Mouse (Mus musculus) thymus, postnatal 25 days (tissue): ENCODE data around the gene Ago1.

Experiments
- DNase-seq: peaks from one replicate; pipeline ENCODE4 v3.0.0; 2022

Gene Ago1

DNA sequence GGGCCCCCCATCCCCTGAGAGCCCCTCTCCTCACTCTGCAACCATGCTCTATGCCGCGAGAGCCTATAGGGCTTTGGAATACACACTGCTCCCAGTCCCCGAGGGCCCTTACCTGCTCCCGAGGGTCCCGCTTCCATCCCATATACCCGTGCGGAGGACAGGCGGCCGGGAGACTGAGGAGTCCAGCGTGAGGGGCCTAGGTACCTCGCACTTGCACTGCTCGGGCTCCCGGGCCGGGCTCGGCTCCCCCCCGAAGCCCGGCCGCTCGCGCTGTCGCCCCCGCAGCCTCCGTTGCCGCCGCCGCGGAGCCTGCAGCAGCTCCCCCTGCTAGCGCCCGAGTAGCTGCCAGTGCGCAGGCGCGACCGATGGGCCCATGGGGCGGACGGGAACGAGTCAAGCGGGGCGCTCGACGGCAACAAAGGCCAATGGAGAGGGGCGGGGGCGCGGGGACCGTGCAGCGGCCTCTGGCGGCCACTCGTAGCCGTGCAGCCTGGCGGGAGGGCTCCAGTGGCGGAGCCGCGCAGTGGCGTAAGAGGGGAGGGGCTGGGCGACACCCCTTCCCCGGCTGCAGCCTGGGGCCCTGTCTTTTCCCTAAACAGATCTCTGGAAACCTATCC is at the start of gene Ago1:
Ago1 (minus strand) TSS at position 299 of the 617 bp plus-strand sequence.
- DNase-seq = peak; percentile 98

DNA sequence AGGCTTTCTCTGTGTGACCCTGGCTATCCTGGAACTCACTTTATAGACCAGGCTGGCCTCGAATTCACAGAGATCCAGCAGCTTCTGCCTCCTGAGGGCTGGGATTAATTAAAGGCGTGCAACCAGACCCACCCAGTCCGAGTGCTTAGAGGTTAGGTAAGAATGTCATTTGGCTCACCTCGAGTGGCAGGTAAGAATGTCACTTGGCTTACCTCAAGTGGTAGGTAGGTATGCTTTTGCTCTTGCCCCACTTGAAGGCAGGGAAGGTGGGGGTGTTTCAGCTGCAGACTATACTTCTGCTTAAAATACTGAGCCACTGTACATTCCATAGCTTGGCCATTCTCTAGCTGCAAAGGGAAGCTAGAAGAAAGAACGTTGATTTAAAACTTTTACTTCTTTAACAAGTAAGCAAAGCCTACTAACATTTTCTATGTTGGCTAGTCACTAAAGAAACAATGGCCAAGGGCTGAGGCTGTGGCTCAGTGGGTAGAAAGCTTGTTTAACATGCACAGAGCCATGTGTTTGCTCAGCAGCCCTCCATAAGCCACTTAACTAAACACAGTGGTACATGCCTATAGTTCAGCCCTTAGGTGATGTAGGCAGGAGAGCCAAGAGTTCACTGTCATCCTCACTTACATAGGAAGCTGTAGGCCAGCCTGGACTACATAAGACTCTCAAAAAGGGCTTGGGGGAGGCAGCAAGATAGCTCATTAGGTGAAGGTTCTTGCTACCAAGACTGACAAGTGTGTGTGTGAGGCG is 44.1 kb upstream of the Ago1 start:
- DNase-seq = no peak

DNA sequence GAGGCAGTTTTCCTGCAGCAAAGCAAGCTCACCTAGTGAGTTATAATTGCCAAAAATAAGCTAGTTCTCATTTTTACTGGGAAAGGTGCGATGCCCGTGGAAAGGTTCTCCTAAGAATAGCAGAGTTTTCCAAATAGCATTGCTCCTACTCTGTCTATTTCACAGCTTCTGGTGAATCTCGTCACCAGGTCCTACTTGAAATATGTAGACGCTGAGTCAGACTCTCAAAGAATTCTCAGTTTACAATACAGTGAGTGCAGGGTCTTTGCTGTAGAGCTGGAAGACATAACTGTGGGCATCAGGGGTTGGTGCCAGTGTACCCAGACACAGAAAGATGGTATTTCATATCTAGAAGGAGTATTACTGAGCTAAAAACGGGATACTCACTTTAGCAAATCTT is 42.6 kb upstream of the Ago1 start:
- no peak for DNase-seq

DNA sequence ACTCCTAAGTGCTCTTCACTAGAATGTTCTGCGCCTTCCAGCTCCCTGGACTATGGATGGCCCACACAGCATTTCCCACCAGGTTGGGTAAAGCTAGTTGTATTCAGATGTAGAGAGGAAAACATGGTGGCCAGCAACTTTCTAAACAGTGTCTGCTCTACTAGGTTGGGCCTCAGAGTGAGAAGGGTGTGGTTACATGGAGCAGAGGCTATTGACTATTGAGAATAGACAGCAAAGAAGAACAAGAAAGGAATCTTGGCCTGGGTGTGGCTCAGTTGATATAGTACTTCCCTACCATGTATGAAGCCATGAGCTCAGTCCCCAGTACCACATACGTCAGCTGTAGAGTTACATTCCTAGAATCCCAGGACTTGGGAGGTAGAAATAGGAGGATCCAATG is 40.7 kb upstream of the Ago1 start:
- DNase-seq = no peak

DNA sequence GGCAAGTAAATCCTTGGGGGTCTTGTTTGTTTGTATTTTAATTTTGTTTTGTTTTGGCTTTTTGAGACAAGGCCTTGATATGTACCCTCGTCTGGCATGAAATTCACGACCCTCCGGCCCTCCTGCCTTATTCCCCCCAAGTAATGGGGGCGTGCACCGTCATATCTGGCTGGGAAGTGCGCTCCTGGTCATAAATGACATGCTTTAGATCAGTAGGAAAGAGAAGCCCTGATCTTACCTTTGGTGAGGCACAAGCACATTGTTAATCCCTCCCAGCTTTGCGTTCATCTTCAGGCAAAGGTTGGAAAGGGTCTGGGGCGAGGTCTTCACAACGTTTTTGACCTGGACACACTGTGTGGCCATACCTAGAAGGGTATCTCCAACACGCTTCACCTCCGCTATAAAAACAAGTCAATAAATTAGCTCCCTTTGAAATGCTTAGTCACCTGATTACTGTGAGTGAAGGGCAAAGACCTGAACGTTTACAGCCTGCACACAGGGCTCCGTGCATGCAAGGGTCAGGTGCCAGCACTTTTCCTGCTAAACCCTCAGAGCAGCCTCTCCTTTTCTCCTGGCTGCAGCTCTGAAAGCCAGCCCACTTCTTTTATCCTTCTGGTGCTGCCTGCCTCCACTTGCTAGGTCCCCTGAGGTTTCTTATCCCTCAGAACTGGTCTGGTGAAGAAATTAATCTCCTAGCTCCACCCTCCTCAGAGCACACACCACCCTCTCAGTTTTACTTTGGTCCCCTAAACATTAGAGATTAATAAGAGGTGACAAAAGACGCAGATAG is 39.9 kb upstream of the Ago1 start:
- DNase-seq = no peak

DNA sequence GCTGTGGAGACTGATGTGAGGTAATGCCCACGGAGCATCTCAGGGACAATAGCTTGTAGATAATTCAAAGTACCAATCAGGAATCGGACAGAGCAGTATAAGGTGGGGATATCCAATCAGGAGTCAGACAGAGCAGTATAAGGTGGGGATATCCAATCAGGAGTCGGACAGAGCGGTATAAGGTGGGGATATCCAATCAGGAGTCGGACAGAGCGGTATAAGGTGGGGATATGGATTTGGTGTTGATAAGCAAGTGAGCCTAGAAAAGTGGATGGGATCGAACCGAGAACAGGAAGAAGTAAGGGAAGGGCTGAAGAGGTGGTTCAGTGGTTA is 34.6 kb upstream of the Ago1 start:
- DNase-seq = no peak

DNA sequence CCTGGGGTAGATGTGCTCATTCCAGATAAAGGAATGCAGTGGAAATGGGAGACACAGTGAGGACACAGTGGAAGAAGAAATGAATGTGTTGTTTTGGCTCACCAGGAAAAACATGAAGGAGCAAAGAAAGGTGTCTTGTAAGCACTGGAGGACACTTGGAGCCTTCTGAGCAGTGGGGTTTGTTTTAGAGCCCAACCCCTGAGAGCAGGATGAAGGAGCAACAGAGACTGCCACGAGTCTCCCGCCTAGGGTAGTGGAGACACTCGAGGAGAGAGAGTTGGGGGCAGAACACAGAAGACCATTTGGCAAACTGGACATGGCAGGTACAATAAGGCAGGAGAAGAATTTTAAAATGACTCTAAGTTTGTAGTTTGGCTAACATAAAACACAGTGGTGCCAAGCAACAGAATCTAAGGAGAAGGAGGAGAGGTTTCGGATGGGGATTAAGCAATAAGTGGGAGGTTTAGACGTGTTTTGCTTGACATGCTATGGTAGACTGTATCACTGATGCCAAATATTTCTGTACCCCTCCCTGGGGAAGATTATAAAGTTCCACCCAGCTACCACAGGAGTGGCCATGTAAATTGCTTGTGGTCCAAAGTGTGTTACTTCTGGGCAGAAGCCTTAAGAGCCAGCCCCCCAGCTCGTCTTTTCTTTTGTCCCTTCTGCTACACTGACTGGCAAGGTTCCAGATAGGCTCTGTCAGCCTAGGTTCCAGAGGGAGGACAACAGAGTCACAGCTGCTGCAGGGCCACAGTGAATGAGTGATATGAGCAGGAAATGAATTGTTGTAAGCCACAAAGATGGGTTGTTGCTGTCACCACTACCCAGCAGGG is 34.0 kb upstream of the Ago1 start:
- no peak for DNase-seq

DNA sequence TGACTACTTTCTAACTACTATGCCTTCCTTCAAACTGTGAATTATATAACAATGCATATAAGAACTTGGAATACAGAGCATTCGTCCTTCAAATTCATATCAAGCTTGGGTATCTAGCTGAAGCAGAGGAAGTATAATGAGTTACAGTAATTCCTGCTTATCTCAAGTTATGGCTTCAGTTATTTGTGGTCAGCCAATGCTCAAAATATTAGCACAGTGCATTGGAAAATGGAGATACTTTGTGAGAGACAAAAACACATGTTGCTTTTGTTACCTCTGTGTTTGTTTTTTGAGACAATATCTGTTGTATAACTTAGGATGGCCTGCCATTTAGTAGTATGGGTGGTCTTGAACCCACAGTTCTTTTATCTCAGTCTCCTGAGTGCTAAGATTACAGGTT is 30.2 kb upstream of the Ago1 start:
- no peak for DNase-seq

DNA sequence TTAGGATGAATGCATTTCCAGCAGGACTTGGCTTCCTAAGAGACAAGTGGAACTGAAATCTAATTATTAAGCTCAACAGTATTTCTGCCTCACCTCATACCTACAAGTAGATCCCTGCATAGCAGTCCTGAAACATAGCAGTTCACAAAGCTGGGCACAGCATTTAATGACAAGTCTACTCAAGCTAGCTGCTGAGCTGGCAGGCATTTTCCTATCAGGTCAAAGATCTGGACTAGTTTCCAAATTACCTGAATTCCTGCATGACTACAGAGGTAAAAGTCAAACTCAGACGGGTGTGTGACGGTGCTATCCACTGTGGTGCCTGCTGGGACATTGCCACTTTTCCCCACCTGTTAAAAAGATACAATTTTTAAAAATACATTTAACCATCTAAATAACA is 28.6 kb upstream of the Ago1 start:
- DNase-seq = no peak

DNA sequence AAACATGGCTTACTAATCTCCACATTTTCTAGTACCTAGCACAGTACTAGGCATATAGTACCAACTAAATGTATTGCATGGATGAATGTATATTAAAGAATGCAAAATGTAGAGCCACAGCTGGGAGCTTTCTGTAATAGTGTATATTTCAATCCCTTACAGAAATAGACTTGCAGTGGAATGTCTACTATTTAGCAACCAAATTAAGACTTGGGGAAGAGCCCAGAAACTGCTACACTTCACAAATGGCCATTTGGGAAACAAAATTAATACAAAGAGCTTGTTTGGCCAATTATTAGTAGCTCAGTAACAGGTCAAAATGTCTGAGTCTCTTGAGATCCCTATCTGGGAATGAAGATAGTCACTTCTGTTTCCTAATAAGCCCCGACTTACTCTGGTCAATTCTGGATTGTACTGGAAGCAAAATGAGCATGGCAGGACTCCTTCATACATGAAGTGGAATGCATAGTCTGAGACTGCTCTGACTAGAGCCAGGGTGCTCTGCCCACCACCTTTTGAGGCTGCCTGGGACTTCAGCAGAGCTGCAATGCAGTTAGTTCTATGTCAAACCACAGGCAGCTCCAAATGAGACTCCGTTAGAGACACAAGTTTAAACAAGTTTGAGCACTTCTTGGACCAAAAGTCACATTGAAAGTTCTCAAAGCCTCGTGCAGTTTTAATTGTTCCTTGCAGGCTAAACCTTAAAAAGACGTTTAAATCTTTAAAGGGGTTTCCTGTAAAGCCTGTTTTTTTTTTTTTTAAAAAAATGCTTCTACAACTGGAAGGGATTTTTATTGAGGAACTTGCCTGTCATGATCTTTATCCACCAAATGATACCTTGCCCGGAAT is 27.8 kb upstream of the Ago1 start:
- DNase-seq = no peak

DNA sequence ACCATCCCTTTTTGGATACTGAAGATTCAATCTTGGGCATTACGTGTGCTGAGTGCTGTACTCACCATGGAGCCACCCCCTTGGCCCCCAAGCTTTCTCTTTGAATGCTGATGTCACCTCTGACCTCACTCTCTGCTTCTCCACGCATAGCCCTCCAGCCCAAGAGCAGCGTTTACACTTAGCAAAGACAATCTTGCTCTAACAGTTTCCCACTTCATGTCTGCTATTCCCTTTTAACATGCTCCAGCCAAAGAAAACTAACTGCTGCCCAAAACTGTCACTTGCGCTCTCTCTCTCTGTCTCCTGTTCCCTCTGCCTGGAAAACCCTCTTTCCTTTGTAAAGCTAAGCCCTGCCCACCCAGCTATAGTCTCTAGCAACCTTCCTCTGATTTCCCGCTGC is 27.1 kb upstream of the Ago1 start:
- no peak for DNase-seq

DNA sequence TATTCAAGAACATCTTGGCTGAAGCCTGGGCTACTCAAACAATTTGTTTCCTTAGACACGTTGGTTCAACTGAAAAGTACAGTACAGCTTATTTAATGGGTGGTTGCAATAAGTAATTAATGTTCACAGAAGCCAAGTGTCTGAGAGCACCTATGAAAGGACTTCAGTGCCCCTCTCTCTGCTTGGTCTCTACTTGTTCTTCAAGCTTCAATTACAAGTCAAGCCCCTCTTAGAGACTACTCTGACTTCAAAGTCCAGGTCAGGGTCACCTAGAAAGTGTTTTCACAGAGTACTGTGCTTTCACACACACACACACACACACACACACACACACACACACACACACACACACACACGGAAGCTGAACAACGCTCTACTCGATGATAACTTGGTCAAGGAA is 25.0 kb upstream of the Ago1 start:
- no peak for DNase-seq

DNA sequence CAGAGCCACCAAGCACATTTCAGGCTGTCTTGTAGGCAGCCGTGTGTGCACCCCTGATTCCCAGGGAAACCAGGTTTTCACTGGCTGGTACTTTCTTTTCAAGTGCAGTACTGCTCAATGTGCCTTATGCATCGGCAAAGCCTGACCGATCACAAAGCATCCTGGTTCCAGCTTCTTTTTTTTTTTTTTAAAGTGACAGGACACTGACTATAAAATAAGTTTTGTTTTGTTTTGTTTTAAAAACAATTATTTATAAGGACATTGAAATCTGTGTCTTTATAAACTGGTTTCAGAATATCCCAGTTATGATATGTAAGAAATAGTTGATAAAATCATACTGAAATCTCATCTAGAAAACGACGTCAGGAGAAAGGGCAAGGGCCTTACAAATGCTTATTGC is 23.6 kb upstream of the Ago1 start:
- DNase-seq = no peak

DNA sequence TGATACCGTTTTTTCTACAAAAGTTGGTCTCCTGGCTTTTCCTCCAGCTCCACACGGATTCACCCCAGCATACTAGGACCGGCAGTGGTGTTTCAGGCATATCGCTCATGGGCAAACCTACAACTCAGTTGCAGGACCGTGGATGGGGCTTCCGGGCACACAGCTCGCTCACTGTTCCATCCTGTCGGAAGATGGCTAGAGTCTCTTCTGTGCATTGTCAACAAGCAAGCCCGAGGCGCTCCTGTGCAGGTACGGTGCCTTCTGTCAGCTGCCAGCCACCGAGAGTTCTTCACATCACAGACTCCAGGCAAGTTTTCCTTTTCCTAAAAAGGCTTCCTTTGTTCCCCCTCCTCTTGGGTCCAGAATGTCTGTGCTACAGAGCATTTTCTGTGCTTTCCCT is 22.3 kb upstream of the Ago1 start:
- no peak for DNase-seq

DNA sequence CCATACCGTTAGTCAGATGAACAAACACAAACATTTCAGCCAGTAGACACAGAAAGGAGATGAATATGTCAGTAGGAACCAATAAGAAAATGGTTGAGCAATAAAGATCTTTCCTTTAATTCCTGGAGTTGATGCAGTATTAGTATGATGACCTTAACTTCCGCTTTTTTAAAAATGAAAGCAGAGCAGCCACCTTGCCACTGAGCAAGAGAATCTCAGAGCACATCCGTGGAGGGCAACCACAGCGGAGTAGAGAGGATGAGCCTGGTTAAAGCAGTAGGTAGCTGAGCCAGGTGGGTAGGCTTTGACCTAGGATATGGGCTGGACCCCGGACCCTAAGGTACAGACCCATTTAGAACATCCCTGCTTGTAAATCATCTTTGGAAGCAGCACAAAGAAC is 21.4 kb upstream of the Ago1 start:
- no peak for DNase-seq

DNA sequence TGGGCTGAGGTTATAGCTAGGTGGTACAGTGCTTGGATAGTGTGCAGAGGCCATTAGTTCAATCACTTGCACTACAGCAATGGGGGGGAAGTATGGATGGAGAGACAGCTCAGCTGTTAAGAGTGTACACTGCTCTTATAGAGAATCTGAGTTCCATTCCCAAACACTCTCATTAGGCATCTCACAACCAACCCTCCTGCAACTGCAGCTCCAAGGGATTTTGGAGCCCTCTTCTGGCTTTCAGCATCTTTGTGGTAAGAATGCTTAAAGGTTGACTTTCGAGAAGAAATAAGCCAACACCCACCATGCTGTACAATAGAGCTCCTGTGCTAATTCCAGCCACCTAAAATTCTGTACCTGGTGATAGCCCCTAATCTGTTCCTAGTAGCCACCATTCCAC is 17.8 kb upstream of the Ago1 start:
- DNase-seq = no peak

DNA sequence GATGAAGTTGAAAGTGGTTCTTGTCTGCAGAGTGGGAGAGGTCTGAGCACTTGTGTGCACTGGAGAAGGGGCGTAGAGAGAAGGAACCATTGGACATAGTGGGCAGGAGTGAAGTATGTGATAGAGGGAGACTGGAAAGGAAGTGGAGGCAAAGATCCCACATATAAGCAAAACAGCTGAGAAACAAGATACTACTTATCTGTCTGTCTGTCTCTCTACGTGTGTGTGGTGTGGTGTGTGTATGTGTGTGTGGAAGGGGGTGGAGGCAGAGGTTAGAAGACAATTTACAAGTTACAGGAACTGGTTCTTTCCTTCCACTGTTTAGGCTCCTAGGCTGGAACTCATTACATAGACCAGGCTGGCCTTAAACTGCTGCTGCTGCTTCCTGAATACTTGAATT is 16.7 kb upstream of the Ago1 start:
- DNase-seq = no peak

DNA sequence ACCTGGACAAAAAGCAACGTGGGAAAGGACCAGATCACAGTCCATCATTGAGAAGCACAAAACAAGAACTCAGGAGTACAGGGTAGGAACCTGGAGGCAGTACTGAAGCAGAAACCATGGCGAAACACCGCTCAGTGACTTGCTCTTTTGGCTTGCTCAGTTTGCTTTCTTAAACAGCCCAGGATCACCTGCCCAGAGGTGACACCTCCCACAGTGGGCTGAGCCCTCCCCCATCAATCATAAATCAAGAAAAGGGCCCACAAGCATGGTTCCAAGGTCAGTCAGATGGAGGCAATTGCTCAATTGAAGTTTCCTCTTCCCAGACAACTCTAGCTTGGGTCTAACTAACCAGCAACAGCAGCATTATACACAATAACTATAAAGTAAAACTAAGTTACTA is 15.5 kb upstream of the Ago1 start:
- no peak for DNase-seq

DNA sequence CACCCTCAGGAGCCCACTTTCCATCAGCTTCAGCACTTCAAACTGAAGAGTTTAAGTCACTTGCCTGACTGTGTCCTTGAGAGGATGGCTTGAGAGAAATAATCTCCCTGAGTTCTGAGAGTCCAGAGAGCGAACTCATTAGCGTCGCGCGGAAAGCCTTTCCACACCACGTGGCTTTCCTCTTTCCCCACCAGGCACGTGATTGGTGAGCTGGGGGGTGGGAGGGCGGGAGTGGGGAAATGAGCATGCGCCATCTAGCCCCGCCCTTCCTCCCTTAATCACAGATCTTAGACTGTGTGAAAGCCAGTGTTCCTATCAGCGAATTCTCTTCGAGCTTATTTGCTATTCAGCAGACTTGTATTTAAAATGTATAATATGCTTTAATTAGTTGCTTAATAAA is 14.6 kb upstream of the Ago1 start:
- no peak for DNase-seq

DNA sequence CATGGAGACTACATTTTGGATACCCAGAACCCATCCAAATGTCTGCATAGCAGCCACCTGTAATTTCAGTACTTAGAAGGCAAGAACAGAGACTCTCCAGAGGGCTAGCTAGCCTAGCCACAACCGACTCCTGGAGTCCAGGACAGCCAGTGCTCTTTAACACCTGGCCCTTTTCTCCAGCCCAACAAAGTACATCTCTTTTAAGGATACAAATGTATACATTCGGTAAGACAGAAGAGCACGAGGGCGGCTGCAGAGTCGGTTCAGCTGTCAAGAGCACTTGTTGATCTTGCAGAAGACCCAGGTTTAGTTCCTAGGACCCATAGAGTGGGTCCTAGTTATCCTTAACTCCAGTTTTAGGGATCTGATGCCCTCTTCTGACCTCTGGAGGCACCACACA is 13.1 kb upstream of the Ago1 start:
- no peak for DNase-seq

DNA sequence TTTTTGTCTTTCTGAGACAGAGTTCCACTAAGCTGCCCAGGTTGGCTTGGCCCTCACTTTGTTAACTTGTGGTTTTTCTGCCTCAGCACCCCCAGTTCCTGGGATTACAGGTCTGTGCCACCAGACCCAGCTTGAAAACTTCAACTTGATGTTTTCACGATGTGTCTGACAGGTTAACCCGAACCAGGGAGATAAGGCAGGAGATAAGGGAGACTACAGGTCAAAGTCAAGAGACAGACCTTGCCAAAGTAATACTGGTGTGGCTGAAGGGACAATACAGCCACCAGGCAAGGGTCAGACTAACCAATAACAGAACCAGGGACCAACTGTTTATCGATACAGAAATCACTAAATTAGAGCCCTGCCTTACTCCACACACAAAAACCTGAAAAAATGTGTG is 11.9 kb upstream of the Ago1 start:
- DNase-seq = no peak

DNA sequence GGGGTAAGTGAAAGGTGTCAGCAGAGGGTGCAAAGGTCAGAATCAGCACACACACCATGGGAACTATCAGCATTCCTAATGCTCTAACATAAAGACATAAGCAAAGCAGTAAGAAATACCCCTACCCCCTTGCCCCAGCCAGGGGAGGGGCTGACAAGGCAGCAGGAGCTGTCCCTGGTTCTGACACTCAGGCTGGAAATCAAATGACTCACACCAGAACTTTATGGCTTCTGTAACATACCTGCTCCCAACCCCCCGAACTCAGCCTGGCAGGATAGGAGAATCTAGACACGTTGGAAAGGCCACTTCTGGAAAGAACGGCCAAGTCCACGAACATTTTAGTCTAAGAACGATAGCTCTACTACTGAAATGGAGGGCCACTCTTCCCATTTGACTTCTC is 4.6 kb upstream of the Ago1 start:
- no peak for DNase-seq

DNA sequence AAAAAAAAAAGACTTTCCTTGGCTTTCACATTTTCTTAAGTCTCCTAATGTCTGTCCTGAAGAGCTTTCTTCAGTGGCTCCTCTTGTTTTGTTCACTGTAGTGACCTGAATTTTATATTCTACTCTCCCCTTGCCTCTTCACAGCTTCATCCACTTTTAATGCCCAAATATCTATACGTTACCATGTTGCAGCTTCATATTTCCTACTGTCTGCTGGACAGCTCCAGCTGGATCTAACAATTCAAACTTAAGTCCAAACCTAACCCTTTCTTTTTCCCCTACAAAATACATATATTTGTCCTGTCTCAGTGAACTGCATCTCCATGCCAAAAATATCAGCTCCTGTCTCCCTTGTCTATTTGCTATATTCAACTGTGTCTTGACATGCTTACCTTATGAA is 951 bp upstream of the Ago1 start:
- no peak for DNase-seq
